ENCODE assay signal across 8 mouse cellular contexts in the genomic region with DNA sequence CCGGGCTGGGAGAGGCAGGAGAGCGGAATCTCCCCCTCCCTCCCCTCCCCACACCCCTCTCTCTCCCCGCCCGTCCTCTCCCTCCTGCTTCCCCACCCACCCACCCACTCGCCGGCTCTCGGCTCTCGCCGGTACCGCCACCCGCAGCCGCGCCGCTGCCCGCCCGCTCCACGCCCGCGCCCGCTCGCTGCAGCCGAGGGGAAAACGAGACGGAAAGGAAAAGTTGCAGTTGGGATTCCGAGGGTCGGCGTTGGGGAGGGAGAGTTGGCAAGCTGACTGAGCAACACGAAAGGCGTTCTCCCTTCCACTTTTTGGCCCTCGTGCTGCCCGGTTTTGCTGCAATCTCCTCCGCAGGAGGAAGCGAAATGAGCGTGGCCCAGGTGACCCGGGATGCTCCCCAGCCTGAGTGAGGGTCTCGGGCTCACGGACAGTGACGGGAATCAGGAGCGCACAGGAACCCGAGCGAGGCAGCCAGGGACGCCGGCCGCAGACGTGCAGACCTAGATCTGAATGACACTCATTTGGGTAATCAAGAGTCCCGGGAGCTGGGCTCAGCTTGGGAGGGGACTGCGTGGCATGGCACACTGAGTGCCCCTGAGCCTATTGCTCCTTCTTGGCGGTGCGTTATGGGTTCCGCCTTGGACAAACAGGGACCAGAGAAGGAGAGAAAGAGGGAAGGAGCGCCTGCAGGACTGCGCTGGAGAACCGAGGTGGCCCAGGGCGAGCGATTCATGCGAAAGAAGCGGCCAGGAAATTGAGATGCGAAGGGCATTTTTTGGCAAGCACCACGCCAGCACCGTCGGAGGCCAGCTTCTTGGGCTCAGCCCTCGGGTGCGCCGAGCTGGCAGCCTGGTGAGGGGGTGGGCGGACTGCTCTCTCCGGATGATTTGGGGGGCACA.
DNase-seq lines count a peak whose midpoint lies in the region; ATAC-seq and TF ChIP-seq lines count a peak whose summit lies in the region.

No protein-coding gene starts in this region.

- H3K4me1 ChIP-seq in heart, embryonic 13.5 days = peaks cover 18% of the 10 kb centered on the region
- H3K4me1 ChIP-seq in cortical plate, adult 2 months (ENCODE audit: control insufficient read depth, insufficient read depth, low read length) = no peaks in the 10 kb centered on the region
- H3K4me1 ChIP-seq in hindbrain, embryonic 13.5 days (replicated peaks) = peaks cover 48% of the 10 kb centered on the region
- H3K4me1 ChIP-seq in midbrain, embryonic 12.5 days = peaks cover 27% of the 10 kb centered on the region

- intact Hi-C loops in heart, postnatal 25 days (cut with DNase I) = no loop called here

- peaks cover 99% of the 10 kb centered on the region for H3K27me3 ChIP-seq in heart, embryonic 13.5 days (replicated peaks)
- H3K27me3 ChIP-seq in hindbrain, embryonic 13.5 days = peaks cover 37% of the 10 kb centered on the region
- H3K27me3 ChIP-seq in midbrain, embryonic 12.5 days = peaks cover 83% of the 10 kb centered on the region

- no peak for TF ChIP-seq POLR2A in cortical plate, adult 2 months (IDR thresholded peaks at IDR 0.05; ENCODE audit: extremely low read depth, insufficient read depth, low read length)

- WGBS in heart, embryonic 13.5 days = under 1% methylated on average over 45 of the region's 66 CpGs
- WGBS in hindbrain, embryonic 13.5 days = under 1% methylated on average over 47 of the region's 66 CpGs
- WGBS in midbrain, embryonic 12.5 days = under 1% methylated on average over 62 of the region's 66 CpGs

- no peaks in the 10 kb centered on the region for H3K36me3 ChIP-seq in heart, embryonic 13.5 days
- H3K36me3 ChIP-seq in hindbrain, embryonic 13.5 days = no peaks in the 10 kb centered on the region
- H3K36me3 ChIP-seq in midbrain, embryonic 12.5 days = no peaks in the 10 kb centered on the region

- no peaks in the 10 kb centered on the region for H3K9me3 ChIP-seq in heart, embryonic 13.5 days
- H3K9me3 ChIP-seq in hindbrain, embryonic 13.5 days = no peaks in the 10 kb centered on the region
- H3K9me3 ChIP-seq in midbrain, embryonic 12.5 days = no peaks in the 10 kb centered on the region

- peak overlapping the region; percentile 62 for H3K4me3 ChIP-seq in heart, embryonic 13.5 days
- H3K4me3 ChIP-seq in cortical plate, adult 2 months (ENCODE audit: insufficient read depth, low read length) = peak overlapping the region; percentile 68
- H3K4me3 ChIP-seq in hindbrain, embryonic 13.5 days = peak overlapping the region; percentile 76
- H3K4me3 ChIP-seq in midbrain, embryonic 12.5 days = peak overlapping the region; percentile 59

- peak overlapping the region; percentile 73 for H3K9ac ChIP-seq in heart, embryonic 13.5 days
- peak overlapping the region; percentile 81 for H3K9ac ChIP-seq in hindbrain, embryonic 13.5 days
- peak overlapping the region; percentile 65 for H3K9ac ChIP-seq in midbrain, embryonic 12.5 days (replicated peaks)

- peak overlapping the region; percentile 95 for H3K4me2 ChIP-seq in heart, embryonic 13.5 days
- peak overlapping the region; percentile 70 for H3K4me2 ChIP-seq in hindbrain, embryonic 13.5 days
- H3K4me2 ChIP-seq in midbrain, embryonic 12.5 days (replicated peaks) = peak overlapping the region; percentile 89

- ATAC-seq in heart, embryonic 13.5 days (ENCODE audit: extremely low read depth, insufficient number of reproducible peaks, low FRiP score, low TSS enrichment) = no peak
- peak; percentile 47 for ATAC-seq in hindbrain, embryonic 13.5 days (ENCODE audit: low FRiP score)
- peak; percentile 29; the same call in 1 of the 2 replicates for ATAC-seq in midbrain, embryonic 12.5 days (ENCODE audit: low FRiP score, low read depth)

- no peak for TF ChIP-seq CTCF in cortical plate, adult 2 months (IDR thresholded peaks at IDR 0.05; ENCODE audit: extremely low read depth, insufficient read depth, low read length)

- DNase-seq in heart, postnatal 25 days (ENCODE audit: low spot score) = no peak
- peak; percentile 44 for DNase-seq in ES-CJ7 (ENCODE audit: low read depth, low spot score)
- DNase-seq in thymus, postnatal 14 days = peak; percentile 48
- DNase-seq in urinary bladder, adult 2 months (ENCODE audit: low spot score) = no peak

- H3K27ac ChIP-seq in heart, embryonic 13.5 days (replicated peaks) = no peak overlapping the region
- H3K27ac ChIP-seq in cortical plate, adult 2 months (ENCODE audit: insufficient read depth, low read length) = peak overlapping the region; percentile 68
- H3K27ac ChIP-seq in hindbrain, embryonic 13.5 days = peak overlapping the region; percentile 95
- H3K27ac ChIP-seq in midbrain, embryonic 12.5 days (replicated peaks) = peak overlapping the region; percentile 74

Comparison
In these comparisons a context has a peak if more than half of its experiments do, and no peak if none do; other contexts are left out.
1. DNase-seq: peak in ES-CJ7 (single experiment) and thymus, postnatal 14 days (single experiment); none in heart, postnatal 25 days (single experiment) and urinary bladder, adult 2 months (single experiment).
2. Peak in every context shown above with its lines, with median percentiles within 50 percentile points of each other: H3K4me2 ChIP-seq, H3K4me3 ChIP-seq and H3K9ac ChIP-seq.